Mouse (Mus musculus): ENCODE results near the gene Abhd5. TPM values are rescaled to one million over a fixed set of nuclear protein-coding genes. Genes with fewer than 3 reads are reported as not detected.

Gene Abhd5
- polyA plus RNA-seq, 1 experiment from 2014 or later = 18.5 TPM

DNA sequence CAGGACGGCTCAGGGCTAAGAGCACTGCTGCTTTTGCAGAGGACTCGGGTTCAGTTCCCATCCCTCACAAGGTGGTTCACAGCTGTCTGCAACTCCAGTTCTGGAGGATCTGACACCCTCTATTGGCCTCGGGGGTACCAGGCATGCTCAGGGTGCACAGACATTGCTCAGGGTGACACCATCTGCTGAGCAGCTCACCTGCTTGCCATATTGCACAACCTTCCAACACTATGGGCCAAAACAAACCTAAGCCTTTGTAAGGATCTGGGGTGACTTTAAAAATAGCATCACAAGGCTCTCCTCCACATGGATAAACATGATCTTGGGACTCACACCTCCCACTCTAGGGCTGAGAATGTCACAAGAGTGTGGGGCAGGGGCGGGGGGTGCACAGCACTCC, 30.8 kb upstream of the Abhd5 start:
- Histone ChIP-seq H3K4me1 (no peaks in the 10 kb centered on the region), H3K9ac (no peak overlapping the region), H3K27ac (no peak overlapping the region), H3K4me2 (no peak overlapping the region), H3K9me3 (no peaks in the 10 kb centered on the region), H3K36me3 (replicated peaks) (no peaks in the 10 kb centered on the region), H3K4me3 (replicated peaks) (no peak overlapping the region), H3K27me3 (no peaks in the 10 kb centered on the region)
- ATAC-seq (ENCODE audit: low FRiP score) = no peak
- WGBS = 89% methylated on average over 4 of the region's 4 CpGs

GRCm38 (mm10) chr9:122322356-122322755, 29.1 kb upstream of the Abhd5 start:
- H3K4me2 ChIP-seq = no peak overlapping the region
- no peak overlapping the region for H3K27ac ChIP-seq
- WGBS = 84% methylated on average over 3 of the region's 3 CpGs
- H3K9me3 ChIP-seq = no peaks in the 10 kb centered on the region
- ATAC-seq (ENCODE audit: low FRiP score) = no peak
- H3K9ac ChIP-seq = no peak overlapping the region
- H3K27me3 ChIP-seq = no peaks in the 10 kb centered on the region
- no peaks in the 10 kb centered on the region for H3K4me1 ChIP-seq
- H3K4me3 ChIP-seq (replicated peaks) = no peak overlapping the region
- no peaks in the 10 kb centered on the region for H3K36me3 ChIP-seq (replicated peaks)

- no peak overlapping the region for H3K9ac ChIP-seq
- no peaks in the 10 kb centered on the region for H3K36me3 ChIP-seq (replicated peaks)
- H3K4me1 ChIP-seq = no peaks in the 10 kb centered on the region
- no peak overlapping the region for H3K27ac ChIP-seq
- ATAC-seq (ENCODE audit: low FRiP score) = no peak
- no peaks in the 10 kb centered on the region for H3K27me3 ChIP-seq
- 95% methylated on average over 1 of the region's 1 CpGs for WGBS
- H3K4me2 ChIP-seq = no peak overlapping the region
- no peaks in the 10 kb centered on the region for H3K9me3 ChIP-seq
- no peak overlapping the region for H3K4me3 ChIP-seq (replicated peaks)
These were observed 25.4 kb upstream of the Abhd5 start for GRCm38 (mm10) chr9:122325996-122326395.

- no peaks in the 10 kb centered on the region for H3K9me3 ChIP-seq
- H3K27ac ChIP-seq = no peak overlapping the region
- no peak overlapping the region for H3K4me3 ChIP-seq (replicated peaks)
- no peak overlapping the region for H3K4me2 ChIP-seq
- WGBS = 69% methylated on average over 3 of the region's 3 CpGs
- H3K27me3 ChIP-seq = no peaks in the 10 kb centered on the region
- ATAC-seq (ENCODE audit: low FRiP score) = no peak
- no peak overlapping the region for H3K9ac ChIP-seq
- no peaks in the 10 kb centered on the region for H3K36me3 ChIP-seq (replicated peaks)
- no peaks in the 10 kb centered on the region for H3K4me1 ChIP-seq
These were observed 23.2 kb upstream of the Abhd5 start for GRCm38 (mm10) chr9:122328199-122328598.

GRCm38 (mm10) chr9:122336677-122337076, 14.7 kb upstream of the Abhd5 start:
- Histone ChIP-seq H3K27me3 (no peaks in the 10 kb centered on the region), H3K4me3 (replicated peaks) (no peak overlapping the region), H3K36me3 (replicated peaks) (no peaks in the 10 kb centered on the region), H3K9me3 (no peaks in the 10 kb centered on the region), H3K27ac (no peak overlapping the region), H3K9ac (no peak overlapping the region), H3K4me2 (no peak overlapping the region), H3K4me1 (no peaks in the 10 kb centered on the region)
- no peak for ATAC-seq (ENCODE audit: low FRiP score)
- WGBS = 68% methylated on average over 2 of the region's 2 CpGs

DNA sequence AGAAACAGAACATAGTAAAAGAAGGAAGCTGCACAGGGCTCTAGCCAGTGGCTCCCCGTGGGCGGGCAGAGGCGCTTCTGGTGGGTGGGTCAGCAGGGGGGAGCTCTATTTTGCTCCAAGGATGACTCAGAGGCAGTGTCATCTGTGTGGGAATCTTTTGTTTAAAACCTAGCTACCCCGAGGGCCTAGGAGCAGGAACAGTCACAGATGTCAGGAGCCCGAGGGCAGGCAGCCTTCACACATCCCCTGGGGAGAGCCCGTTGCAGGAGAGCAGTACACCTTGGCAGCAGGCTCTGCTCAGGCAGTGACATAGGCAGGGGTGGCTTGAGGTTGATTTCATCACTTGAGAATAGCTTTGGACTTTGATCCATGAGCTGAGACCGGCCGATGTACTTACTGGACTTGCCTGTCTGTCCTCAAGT, 13.9 kb upstream of the Abhd5 start:
- ATAC-seq (ENCODE audit: low FRiP score) = no peak
- 59% methylated on average over 8 of the region's 8 CpGs for WGBS
- no peaks in the 10 kb centered on the region for H3K4me1 ChIP-seq
- no peak overlapping the region for H3K9ac ChIP-seq
- no peaks in the 10 kb centered on the region for H3K27me3 ChIP-seq
- H3K36me3 ChIP-seq (replicated peaks) = no peaks in the 10 kb centered on the region
- H3K4me3 ChIP-seq (replicated peaks) = no peak overlapping the region
- H3K9me3 ChIP-seq = no peaks in the 10 kb centered on the region
- H3K4me2 ChIP-seq = no peak overlapping the region
- no peak overlapping the region for H3K27ac ChIP-seq

DNA sequence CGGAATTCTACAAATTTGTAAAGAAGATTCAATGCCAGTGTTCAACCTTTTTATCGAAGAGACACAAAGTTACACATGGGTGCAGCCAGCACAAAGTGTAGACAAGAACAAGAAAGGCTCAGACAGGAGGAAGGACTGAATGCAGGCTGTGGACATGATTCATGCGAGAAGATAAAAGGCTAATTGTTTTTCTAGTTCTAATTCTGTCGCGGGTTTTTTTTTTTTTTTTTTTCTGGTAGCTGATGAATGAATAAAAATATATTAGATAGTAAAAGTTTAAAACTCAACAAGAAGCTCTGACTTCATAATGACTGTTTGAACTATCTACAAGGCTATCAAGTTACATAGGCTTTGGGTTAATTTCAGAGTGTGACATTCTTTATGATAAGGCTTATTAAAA, 11.4 kb upstream of the Abhd5 start:
- WGBS = 70% methylated on average over 5 of the region's 5 CpGs
- no peak for ATAC-seq (ENCODE audit: low FRiP score)
- Histone ChIP-seq H3K9me3 (no peaks in the 10 kb centered on the region), H3K9ac (no peak overlapping the region), H3K4me2 (no peak overlapping the region), H3K4me1 (no peaks in the 10 kb centered on the region), H3K4me3 (replicated peaks) (no peak overlapping the region), H3K27me3 (no peaks in the 10 kb centered on the region), H3K27ac (no peak overlapping the region), H3K36me3 (replicated peaks) (no peaks in the 10 kb centered on the region)

DNA sequence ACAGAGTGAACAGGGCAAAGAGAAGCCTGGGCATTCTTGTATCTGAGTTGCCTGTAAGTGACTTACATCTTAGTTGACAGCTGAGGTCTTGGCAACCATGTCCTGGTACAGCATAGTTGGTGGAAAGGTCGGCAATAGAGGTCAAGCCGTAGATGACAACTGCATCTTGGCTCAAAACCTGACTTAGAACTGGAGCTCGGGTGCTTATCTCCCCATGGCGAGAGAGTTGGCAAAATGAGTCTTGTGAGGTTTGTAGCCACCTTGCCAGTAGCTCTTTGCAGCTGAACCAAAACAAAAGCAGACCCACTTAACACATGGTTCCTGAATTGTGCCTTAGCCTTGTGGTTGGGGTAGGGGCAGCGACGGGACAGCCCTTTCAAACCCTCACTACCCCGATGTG, 8.0 kb upstream of the Abhd5 start:
- 87% methylated on average over 7 of the region's 7 CpGs for WGBS
- H3K4me1 ChIP-seq = no peaks in the 10 kb centered on the region
- H3K27ac ChIP-seq = no peak overlapping the region
- no peaks in the 10 kb centered on the region for H3K27me3 ChIP-seq
- no peak overlapping the region for H3K9ac ChIP-seq
- H3K36me3 ChIP-seq (replicated peaks) = no peaks in the 10 kb centered on the region
- H3K4me2 ChIP-seq = no peak overlapping the region
- H3K9me3 ChIP-seq = no peaks in the 10 kb centered on the region
- no peak overlapping the region for H3K4me3 ChIP-seq (replicated peaks)
- no peak for ATAC-seq (ENCODE audit: low FRiP score)

- ATAC-seq (ENCODE audit: low FRiP score) = no peak
- H3K9me3 ChIP-seq = no peaks in the 10 kb centered on the region
- no peaks in the 10 kb centered on the region for H3K27me3 ChIP-seq
- H3K36me3 ChIP-seq (replicated peaks) = no peaks in the 10 kb centered on the region
- 91% methylated on average over 8 of the region's 8 CpGs for WGBS
- no peak overlapping the region for H3K4me3 ChIP-seq (replicated peaks)
- no peak overlapping the region for H3K9ac ChIP-seq
- H3K4me1 ChIP-seq = no peaks in the 10 kb centered on the region
- H3K27ac ChIP-seq = no peak overlapping the region
- H3K4me2 ChIP-seq = no peak overlapping the region
These were observed 6.8 kb upstream of the Abhd5 start for GRCm38 (mm10) chr9:122344560-122344959.

- no peak overlapping the region for H3K4me2 ChIP-seq
- no peaks in the 10 kb centered on the region for H3K27me3 ChIP-seq
- WGBS = 75% methylated on average over 3 of the region's 3 CpGs
- no peak overlapping the region for H3K9ac ChIP-seq
- H3K9me3 ChIP-seq = no peaks in the 10 kb centered on the region
- H3K27ac ChIP-seq = no peak overlapping the region
- H3K4me3 ChIP-seq (replicated peaks) = no peak overlapping the region
- ATAC-seq (ENCODE audit: low FRiP score) = no peak
- H3K36me3 ChIP-seq (replicated peaks) = no peaks in the 10 kb centered on the region
- H3K4me1 ChIP-seq = no peaks in the 10 kb centered on the region
These were observed 6.1 kb upstream of the Abhd5 start for GRCm38 (mm10) chr9:122345291-122345690.

DNA sequence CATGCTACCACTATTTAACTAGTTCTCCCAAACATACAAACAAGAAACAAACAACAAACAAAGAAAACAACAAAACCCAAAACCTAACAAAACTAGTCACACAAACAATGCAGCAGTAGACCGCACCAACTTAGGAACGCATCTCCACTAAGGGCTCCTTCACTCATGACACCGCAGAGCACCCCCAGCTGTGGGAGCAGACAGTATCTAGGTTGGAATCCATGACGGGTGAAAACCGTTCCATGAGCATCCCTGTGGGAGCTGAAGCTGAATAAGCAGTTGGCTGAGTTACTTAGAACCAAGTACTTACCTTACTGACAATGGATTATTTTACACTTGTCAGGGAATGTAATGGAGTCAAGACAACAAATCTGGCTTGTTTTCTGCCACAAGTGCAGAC, 5.3 kb upstream of the Abhd5 start:
- H3K27ac ChIP-seq = no peak overlapping the region

DNA sequence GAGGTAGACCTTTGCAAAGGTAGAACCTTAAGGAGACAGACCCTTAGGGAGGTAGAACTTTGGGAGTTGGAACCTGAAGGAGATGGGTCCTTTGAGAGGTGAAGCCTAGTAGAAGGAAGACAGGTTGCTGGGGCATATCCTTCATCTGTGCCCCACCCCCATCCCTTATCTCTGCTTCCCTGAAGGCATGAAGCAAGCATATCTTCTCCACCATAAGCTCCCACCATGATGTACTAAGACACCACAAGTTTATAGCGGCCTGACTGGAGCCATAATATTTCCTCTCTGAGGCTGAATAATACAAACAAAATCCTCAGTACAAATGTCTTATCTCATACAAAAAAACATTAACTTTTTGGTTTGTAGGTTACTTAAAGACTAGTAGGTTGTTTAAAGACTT, 3.5 kb upstream of the Abhd5 start:
- peaks cover 5% of the 10 kb centered on the region; the same call in 1 of the 2 replicates for H3K27me3 ChIP-seq
- no peak overlapping the region for H3K27ac ChIP-seq
- H3K4me2 ChIP-seq = no peak overlapping the region
- ATAC-seq (ENCODE audit: low FRiP score) = no peak
- no peak overlapping the region for H3K9ac ChIP-seq
- H3K4me1 ChIP-seq = no peaks in the 10 kb centered on the region
- no peak overlapping the region for H3K4me3 ChIP-seq (replicated peaks)
- no peaks in the 10 kb centered on the region for H3K36me3 ChIP-seq (replicated peaks)
- WGBS = 87% methylated on average over 1 of the region's 1 CpGs
- no peaks in the 10 kb centered on the region for H3K9me3 ChIP-seq

More for the DNA sequence above, 5.3 kb upstream of the Abhd5 start:
- Histone ChIP-seq H3K4me1 (no peaks in the 10 kb centered on the region), H3K9me3 (no peaks in the 10 kb centered on the region), H3K4me3 (replicated peaks) (no peak overlapping the region), H3K27me3 (0 out of 2 replicates have a peak, but pooled peaks cover 3% of the 10 kb centered on the region), H3K9ac (no peak overlapping the region), H3K36me3 (replicated peaks) (no peaks in the 10 kb centered on the region), H3K4me2 (no peak overlapping the region)
- ATAC-seq (ENCODE audit: low FRiP score) = no peak
- WGBS = 87% methylated on average over 5 of the region's 5 CpGs

GRCm38 (mm10) chr9:122349286-122349685, 2.1 kb upstream of the Abhd5 start:
- Histone ChIP-seq H3K27me3 (peaks cover 9% of the 10 kb centered on the region; the same call in 1 of the 2 replicates), H3K4me3 (replicated peaks) (no peak overlapping the region), H3K27ac (no peak overlapping the region), H3K4me2 (no peak overlapping the region), H3K9ac (no peak overlapping the region), H3K4me1 (no peaks in the 10 kb centered on the region), H3K9me3 (no peaks in the 10 kb centered on the region), H3K36me3 (replicated peaks) (no peaks in the 10 kb centered on the region)
- 94% methylated on average over 4 of the region's 4 CpGs for WGBS
- ATAC-seq (ENCODE audit: low FRiP score) = no peak
